Mouse (Mus musculus) testis, postnatal 10 days (tissue): ENCODE measurements around the gene Rem2.

Experiments used
- DNase-seq: peaks from one replicate; pipeline ENCODE4 v3.0.0; 2021; ENCODE audit warnings: low spot score

The Rem2 gene

DNA sequence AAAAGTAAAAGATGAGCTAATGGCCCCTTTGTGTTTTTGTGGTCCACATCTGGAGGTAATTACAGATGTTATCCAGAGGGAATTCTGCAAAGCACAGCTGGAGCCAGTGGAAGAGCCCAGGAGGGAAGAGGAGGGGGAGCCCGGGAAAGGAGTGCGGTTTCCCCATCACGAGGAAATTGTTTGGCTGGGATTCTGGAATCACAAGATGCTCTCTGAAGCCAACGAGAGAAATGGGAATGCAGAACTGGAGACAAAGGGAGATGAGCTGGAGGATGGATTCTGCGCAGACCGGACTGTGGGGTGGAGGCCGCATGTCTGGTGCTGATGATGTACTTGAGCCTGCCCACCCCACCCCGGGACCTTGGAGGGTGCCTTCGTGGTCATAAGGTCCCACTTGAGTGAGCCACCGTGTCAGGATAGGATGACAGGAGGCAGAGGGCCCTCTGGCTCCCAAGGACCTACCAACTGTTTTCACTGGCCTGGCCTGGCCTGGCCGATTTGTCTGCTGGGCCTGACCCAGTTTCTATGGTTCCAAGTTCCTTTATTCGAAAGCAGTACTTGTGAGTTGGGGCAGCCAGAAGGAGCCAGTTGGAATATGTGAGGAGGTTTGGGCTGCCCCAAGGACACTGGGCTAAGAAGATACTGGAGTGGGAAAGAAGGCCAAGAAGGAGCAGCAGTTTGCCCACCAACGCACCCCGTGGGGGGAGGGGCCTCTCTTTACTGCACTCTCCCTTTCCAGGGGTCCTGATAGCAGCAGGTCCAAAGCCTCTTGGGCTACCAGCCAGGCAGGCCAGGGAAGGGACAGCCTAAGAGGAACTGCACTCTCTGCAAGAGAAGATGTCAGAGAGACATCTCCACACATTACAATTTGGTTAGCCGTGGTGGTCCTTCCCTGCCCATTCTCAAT, 31.9 kb upstream of the Rem2 start:
- DNase-seq, result peak; percentile 77

DNA sequence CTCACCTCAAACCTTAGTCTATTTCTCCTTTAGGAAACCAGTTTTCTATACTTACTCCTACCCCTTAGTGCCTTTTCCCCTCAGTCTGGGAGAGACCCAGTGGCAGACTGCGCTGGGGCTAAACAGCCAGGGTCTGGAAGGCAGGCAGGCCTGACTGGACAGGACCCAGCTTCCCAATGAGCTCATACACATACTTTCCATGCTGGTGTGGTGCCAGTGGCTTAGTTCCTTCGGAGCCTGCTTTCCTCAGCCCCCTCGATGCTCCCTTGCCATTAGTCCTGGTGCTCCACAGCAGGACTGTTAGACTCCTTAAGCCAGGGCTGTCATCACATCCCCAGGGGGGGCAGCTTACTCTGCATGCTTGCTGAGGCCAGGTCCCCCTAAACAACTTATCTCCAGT, 30.4 kb upstream of the Rem2 start:
- DNase-seq, result no peak

DNA sequence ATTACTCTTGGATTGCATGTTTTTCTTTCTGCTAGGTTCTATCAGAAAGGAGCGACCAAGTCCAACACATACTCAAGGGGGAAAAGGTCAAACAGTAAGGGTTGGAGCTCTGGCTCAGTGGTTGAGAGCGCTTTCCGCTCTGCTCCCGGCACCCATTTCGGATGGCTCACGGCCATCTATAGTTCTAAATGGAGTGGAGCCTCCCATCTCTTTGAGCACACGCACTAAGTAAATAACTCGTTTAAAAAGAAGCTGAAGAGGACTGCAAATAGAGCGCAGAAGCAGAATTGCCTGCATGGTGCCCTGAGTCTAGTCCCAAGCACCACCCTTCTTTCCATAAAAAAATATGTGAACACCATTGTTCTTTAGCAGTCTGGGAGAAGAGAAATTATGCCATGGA, 22.3 kb upstream of the Rem2 start:
- no peak for DNase-seq

DNA sequence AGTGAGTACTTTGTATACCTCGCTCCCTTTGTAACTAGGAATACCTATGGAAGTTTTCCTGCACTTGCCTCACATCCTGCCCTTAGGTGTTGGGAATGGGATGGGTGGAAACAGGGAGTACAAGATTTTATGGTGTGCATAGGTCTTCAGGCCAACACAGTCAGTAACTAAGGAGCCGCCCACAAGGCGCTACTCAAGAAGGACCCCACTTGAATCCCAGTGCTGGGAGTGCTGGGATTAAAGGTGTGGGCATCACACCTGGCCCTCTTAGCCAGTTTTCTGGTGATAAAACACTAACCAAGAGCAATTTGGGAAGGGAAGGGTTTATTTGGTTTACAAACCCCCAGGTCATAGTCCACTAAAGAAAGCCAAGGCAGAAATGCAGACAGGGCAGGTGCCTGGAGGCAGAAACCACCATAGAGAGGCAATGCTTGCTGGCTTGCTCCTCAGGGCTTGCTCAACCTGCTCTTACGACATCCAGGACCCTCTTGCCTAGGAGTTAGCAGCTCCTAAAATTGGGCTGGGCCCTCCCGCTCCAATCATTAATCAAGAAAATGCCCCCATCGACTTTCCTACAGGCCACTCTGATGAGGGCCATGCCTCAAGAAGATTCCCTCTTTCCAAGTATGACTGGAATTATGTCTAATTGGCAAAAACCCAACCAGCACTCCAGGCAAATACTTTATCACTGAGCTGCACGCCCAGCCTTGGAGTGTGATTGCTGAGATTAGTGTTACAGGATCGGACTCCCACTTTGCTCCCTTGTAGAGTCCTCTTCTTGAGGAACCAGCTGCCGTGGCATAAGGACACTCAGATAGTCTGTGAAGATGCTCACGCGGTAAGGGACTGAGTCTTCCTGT, 21.0 kb upstream of the Rem2 start:
- DNase-seq, result no peak

DNA sequence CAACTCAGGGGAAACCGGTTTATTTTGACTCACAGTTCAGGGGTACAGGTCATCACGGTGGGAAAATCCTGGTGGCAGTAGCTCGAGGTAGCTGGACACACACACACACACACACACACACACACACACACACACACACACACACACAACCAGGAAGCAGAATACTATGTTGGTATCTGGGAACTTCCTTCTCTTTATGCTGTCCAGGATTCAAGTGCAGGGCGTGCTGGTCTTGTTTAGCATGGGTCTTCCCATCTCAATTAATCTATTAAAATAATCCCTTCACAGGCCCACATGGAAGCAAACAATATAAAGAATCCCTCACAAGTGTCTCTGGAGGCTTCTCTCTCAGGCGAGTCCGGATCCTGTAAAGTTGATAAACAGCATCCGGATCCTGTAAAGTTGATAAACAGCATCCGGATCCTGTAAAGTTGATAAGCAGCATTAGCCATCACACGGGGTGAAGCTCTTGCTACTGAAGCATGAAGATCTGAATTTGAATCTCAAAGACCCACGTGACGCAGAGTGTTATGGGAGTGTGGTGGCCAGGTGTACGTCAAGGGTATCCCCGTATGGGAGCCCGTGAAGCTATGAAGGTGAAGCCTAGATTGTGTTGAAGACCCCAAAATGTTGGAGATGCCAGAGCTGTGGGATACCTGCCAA, 17.9 kb upstream of the Rem2 start:
- no peak for DNase-seq

DNA sequence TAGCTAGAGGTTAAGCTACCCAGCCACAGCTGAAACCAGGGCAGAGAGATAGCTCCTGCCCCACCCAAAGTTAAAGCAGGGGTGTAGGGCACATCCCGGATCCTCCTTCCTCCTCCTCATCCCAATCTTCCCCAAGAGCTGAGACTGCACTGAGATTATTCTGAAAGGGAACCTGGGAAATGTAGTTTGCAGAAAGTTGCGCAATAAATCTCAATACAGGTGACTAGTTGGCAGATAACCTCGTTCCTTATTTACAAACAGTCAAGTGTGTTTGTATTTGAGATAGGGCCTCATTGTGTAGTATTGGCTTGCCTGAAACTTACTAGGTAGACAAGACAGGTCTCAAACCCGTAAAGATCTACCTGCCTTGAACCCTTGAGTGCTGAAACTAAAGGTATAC, 13.8 kb upstream of the Rem2 start:
- no peak for DNase-seq

DNA sequence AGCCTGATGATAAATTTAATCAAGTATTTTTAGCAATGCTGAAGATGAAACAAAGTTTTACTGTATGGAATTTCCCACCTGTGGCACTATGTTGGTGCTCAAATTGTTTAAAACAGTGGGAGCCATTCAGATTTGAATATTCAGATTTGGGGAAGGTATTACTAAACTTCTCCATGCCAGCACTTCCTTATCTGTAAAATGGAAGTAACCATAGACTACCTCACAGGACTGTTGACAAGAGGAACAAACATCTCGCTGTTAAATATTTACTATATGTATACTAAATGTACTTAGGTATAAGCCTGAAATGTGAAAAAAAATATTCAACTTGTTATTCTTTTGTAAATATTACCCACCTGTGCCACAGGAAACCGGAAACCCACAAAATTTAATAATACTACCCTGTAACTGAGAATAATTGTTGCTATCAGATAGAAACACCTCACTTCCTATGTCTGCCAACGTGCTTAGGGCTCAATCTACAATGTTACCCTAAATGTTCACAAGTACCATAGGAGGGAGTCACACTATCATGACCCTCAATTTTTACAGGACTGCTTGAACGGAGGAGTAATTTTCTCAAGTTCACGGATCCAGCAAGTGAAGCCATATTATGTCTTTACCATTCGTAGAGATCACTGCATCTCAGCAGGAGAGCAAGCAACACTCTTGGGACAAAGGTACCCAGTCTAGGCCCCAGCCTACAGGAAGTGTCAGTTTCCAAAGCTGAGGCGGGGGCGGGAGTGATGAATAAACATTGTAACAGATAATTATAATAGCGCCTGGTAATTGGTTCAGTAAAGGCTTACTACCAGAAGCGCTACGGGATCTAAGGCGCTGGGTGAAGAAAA, 12.6 kb upstream of the Rem2 start:
- DNase-seq, result no peak

DNA sequence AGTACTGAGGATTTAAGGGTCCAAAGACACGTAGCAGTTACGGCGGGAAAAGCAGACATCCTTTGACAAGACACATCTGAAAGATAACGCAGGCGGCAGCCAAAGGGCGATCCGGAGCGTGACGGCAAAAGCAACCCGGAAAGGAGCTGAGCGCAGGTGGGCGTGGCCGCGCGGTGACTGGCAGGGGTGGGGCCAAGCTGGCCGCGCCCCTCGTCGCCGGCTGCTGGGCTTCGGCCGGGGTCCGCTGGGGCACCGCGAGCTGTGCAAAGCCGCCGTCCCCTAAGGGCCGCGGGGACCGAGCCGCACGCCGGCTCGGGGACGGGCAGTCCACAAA, 12.0 kb upstream of the Rem2 start, which contains the start of gene Lrp10:
Gene Lrp10 (plus strand): TSS at position 179 of the 334 bp plus-strand sequence.
- DNase-seq, result peak; percentile 94

DNA sequence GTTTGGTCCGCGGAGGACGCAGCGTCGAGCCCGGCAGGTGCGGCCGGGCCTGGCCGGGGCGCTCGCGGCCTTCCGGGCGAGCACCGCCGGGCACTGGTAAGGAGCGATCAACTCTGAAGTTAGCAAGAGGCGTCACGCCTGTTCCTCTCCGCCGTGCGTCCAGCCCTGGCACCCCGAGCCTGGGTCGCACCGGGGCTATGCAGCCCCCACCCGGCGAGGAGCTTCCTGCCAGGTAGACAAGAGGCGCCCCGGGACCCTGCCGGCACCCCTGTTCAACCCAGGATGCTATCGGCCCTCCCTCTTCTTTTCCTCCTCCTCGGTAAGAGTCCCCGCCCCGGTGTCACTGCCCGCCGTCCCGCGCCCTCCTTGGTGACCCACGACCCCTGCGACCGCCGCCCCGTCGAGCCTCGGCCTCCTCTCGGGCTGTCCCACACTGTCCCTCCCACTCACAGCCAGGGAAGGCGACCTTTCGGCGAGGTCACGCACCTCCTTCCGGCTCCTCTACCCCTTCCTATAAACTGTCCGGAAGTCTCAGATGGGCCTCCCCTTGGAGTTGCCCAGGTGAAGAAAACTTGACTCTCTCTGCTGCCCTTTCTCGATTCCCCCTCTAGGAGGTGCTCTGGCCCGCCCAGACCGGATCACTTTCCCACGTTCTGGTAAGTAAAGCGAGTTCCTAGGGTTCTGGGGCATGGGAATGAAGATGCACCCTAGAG, 11.5 kb upstream of the Rem2 start:
- peak; percentile 71 for DNase-seq

DNA sequence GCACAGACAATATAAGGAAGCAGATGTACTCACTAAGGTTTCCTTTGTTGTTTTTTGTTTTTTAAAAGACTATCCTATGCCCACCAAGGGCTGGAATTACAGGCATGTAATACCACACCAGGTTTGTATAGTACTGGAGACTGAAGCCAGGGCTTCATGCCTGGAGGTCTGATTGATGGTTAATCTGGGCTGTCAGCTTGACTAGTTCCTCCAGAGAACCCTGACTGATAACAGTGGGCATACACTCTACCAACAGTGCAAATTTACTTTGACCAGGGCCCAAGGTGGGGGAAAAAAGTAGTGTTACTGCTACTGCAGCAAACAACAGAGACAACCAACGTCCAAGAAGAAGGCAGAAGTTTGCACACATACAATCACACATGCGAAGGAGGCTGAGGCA, 4.4 kb upstream of the Rem2 start:
- no peak for DNase-seq

DNA sequence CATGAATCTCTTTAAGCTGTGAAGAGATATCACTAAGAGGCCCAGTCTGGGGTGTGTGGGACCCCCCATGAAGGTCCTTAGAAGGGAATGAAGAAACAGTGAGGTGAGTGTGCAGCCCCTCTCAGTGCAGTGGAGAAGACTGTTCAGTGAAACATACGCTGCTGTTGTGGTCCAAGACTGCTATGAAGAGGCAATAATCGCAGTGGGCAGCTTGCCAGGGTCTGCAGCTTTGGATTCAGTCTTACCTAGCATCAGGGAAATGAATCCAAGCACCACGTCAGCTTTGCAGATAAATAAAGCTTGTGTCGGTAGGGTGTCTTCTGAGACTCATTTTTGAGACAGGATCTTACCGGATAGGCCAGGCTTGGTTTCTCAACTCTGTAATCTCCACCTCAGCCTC, 3.2 kb upstream of the Rem2 start:
- no peak for DNase-seq

DNA sequence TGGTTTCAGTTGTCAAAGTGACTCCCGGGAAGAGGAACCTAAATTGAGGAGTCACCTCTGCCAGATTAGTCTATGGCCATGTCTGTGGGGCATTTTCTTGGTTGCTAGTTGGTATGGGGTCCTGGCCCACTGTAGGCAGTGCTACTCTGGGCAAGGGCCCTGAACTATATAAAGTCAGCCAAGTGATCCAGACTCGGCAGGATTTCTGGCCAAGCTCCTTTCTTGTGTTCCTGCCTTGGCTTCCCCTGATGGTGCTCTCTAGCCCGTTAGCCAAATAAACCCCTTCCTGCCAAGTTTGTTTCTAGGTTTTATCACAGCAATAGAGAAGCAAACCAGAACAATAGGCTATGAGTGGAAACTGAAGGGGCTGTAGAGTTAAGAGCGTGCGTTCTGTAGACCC, 1.2 kb upstream of the Rem2 start:
- DNase-seq, result no peak

DNA sequence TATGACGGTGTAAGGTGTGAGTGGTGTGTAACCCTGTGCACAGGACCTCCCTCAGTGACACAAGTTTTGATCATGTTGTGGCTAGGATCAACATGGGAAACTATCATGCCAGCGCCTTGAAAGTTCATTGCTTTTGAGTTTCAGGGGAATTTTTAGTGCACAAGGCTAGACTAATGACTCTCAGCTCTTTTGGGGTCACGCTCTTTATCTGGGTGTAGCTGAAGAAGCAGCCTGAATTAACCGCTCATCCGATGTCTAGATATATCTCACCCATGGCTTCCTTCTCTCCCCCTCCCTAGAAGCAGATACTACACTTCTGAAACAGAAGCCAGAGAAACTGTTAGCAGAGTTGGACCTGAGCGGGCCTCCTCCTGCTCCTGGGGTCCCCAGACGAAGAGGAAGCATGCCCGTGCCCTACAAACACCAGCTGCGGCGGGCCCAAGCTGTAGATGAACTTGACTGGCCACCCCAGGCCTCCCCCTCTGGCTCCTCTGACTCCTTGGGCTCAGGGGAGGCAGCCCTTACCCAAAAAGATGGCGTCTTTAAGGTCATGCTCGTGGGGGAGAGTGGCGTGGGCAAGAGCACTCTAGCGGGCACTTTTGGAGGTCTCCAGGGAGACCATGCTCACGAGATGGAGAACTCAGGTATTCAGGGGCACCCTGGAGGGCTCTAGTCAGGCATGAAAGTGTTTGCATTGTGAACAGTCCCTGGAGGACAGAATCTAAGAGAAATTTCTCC, 1.4 kb downstream of the Rem2 start:
- DNase-seq, result no peak

DNA sequence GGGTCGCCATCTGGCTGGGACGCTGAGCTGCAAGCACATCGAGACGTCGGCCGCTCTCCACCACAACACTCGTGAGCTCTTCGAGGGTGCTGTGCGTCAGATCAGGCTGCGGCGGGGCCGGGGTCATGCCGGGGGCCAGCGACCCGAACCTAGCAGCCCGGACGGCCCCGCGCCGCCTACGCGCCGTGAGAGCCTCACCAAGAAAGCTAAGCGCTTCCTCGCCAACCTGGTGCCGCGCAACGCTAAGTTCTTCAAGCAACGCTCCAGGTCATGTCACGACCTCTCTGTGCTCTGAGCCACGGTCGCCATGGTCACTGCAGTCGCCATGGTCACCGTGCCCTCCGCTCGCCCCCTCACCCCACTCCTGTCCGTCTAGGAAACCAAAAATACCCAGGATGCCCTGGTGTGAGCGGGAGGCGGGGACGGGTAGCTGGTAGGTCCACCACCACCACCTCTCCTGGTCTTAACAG, 3.6 kb downstream of the Rem2 start:
- peak; percentile 63 for DNase-seq

DNA sequence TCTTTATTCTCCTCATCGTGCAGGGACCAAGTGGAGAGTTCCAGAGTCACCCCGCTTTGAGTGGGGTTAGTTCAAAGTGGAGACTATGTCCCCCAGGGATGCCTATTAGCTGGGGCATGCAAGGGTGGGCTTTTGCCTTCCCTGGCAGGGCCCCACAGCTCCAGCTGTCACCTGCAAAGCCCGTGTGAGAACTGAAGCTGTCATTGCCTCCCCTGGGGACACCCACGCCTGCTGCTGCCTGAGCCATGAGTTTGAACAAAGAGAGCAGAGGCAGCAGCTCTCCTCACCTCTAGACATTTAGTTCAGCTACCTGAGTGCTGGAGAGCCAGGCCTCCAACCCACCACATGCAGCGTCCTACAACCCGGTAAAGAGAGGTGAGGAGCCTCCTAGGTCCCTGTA, 4.8 kb downstream of the Rem2 start:
- DNase-seq, result no peak

DNA sequence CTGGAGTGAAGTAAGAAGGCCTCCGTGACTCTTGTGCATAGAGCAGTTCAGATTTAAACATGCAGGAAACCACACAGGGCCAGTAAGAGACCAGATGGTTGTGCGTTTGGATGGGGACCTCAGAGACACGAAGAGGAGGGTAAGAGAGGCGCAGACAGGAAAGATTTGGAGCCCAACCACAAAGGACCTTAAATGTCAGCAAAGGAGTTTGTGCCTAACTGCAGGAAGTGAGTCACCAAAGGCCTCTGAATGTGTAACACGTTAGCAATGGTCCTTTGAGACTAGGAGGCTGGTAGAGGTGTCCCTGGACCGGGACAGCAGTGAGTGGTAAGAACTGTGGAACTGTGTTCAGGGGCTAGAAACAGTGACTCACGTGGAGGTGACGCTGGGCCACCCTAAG, 5.5 kb downstream of the Rem2 start:
- DNase-seq, result no peak

DNA sequence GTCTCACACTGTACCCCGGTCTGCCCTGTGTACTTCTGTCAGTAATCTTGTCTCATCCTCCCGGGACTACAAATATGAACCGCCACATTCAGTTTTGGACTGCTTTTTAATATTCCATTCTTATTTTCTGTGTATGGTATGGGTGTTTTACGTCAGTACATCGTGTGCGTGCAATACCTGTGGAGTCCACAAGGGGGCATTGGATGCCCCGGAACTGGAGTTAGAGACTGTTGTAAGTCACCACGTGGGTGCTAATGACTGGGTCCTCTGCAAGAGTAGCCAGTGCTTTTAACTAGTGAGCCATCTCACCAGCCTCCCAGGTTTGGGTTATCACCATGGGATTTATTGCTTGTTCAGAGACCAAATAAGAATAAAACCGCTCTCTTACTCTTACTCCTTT, 6.6 kb downstream of the Rem2 start:
- peak; percentile 66 for DNase-seq

DNA sequence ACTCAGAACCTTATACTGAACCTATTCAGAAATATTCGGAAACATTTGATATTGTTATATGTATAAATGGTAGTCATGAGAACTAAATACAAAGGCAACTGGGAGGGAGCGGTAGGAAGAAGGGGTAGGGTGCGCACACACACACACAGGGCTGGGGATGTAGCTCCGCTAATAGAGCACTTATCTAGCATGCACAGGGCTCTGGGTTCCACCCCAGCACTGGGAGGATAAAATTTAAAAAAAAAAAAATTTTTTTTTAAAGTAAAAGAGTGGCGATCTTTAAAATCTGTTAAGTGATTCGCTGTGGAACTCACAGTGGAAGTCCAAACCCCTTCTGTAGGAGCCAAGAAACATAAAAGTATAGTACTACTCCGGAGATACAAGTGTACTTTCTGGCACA, 10.0 kb downstream of the Rem2 start:
- DNase-seq, result no peak

DNA sequence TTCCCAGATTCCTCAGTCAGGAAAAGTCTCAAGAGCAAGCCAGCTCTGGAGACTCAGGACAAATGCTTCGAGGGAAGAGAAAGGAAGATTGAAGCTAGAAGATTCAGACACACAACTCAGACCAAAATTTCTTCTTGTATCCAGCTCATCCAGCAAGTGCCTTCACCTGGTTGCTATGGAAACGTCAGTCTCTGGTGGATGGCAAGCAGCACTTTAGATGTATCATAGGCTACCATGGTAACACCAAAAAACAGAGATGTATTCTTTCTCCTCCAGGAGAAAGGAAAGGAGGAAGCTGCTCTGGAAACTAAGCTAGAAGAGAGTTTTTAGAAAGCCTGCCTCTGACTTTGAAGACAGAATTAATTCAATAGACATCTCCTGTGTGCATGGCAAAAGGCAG, 11.8 kb downstream of the Rem2 start:
- DNase-seq, result no peak

DNA sequence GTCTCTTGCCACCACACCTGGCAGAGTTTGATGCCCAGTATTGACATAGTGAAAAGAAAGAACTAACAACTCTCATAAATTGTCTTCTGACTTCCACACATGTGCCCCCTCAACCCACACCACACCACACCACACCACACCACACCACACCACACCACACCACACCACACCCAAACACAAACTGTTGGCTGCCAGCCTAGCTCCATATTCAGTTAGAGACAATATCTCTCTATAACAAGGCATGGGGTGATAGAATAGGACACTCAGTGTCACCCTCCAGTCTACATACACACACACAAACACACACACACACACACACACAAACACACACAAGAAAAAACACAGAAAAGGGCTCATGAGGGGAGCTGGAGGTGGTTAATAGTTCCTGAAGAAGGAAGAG, 12.4 kb downstream of the Rem2 start:
- no peak for DNase-seq
